Mouse (Mus musculus): Measurements from ENCODE around the gene Zdhhc8.
A peak's percentile ranks its signal among the peaks of the same experiment; 100 is the strongest.
"Not testable (repeated sequence)": the region's sequence is repeated elsewhere in the genome, so short reads cannot be mapped to it uniquely, and the experiment has no call there.

Zdhhc8 gene

GRCm38 (mm10) chr16:18197881-18198280 lies 37.1 kb downstream of the Zdhhc8 start:
- no peak for DNase-seq (ENCODE audit: low read depth, low spot score)

DNA sequence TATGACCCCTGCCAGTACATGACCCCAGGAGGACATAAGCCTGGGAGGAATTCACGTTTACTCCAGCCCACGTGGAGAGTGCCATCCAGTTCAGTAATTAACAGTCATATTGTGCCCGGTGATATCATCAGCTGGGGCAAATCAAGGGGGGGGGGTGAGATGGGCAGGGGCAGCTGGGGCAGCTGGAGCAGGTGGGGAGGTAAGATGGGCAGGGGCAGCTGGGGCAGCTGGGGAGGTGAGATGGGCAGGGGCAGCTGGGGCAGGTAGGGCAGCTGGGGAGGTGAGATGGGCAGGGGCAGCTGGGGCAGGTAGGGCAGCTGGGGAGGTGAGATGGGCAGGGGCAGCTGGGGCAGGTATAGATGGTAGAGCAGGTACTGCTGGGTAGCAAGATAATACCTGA lies 39.4 kb downstream of the Zdhhc8 start:
- not testable (repeated sequence) for DNase-seq (ENCODE audit: low read depth, low spot score)

DNA sequence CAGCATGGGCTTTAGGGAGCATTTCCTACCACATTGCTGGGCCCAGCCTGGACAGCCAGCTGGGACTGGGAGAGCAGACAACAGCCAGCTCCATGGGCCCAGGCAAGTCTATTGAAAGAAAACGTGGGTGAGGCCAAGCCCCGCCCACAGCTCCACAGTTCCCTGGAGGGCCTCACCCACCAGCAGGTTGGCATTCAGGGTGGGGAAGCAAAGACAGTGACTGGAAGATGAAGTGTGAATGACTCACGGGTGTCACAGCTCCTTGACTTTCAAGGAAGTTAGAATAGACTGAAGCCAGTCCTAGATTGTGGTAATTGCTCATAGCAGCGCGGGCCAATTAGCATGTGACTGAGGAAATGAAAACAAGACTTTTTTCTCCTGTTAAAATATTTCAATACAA lies 39.9 kb downstream of the Zdhhc8 start:
- no peak for DNase-seq (ENCODE audit: low read depth, low spot score)

DNA sequence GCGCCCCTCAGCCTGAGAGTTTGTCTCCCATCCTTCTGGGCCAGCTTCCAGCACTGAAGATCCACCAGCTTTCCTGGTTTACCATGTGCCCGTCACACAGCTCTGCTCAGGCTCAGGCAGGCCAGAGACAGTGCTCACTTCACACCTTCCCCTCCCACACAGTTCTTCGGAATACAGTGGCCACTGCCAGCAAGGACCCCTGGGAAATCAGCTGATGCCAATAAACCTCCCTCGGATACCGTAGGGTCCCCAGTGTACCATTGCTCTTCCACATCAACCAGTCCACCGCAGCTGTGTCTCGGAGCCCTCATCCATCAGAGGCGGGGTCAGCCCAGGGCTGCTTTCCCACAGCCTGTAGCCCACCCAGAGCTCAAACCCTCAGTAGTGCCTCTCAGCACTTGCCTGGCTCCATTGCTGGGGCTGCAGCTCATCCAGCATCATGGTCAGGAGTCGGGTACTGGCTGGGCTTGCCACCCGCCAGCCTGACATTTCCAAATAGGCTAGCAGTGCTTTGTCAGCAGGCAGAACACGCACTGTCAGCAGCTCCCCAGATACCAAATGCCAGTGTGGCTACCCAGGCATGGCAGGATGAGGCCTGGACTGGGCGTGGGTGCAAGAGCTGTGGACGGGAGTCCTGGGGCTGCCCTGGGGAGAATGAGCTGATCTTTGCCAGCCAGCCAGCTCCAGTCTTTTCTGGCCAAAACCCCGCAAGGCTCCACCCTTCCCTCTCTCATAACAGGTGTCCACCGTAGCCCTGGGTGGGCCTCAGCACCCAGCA lies 40.5 kb downstream of the Zdhhc8 start:
- DNase-seq (ENCODE audit: low read depth, low spot score): no peak

DNA sequence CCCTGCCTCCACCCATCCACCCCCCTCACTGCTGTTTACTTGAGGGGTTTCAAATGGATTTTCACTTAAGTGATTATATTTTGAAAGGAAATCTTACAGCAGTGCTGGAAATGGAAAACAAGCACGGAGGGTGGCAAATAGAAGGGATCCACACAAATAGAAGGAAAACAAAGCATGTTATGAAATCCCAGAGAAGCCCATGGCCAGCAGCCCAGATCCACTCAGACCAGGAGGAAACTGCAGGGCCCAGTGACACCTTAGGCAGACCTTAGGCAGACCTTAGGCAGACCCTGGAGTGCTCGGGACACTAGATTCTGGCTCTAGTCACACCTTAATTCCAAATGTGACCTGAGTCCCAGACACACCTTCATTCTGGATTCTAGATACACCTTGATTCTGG lies 43.9 kb downstream of the Zdhhc8 start:
- DNase-seq (ENCODE audit: low read depth, low spot score): no peak

GRCm38 (mm10) chr16:18187221-18187620 lies 47.7 kb downstream of the Zdhhc8 start:
- no peak for DNase-seq (ENCODE audit: low read depth, low spot score)

DNA sequence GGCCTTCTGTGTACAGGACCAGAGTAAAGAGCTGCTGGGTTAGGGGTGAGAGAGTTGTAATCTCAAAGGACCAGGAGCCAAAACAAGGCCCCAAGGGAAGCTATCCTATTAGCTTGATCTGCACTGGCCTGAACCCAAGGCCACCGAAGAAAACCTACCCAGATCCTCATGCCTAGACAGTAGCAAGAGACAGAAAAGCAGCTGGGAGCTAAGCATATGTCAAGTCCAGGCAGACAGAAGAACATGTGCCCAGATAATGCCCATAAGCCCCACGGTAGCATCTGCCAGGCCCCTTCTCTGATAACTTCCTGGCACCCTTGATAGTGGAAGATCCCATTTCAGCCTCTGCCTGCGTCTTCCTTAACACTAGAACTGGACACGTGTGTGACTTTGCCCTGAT lies 48.1 kb downstream of the Zdhhc8 start:
- DNase-seq (ENCODE audit: low read depth, low spot score): no peak

GRCm38 (mm10) chr16:18185715-18186449 lies 49.1 kb downstream of the Zdhhc8 start:
- no peak for DNase-seq (ENCODE audit: low read depth, low spot score)

DNA sequence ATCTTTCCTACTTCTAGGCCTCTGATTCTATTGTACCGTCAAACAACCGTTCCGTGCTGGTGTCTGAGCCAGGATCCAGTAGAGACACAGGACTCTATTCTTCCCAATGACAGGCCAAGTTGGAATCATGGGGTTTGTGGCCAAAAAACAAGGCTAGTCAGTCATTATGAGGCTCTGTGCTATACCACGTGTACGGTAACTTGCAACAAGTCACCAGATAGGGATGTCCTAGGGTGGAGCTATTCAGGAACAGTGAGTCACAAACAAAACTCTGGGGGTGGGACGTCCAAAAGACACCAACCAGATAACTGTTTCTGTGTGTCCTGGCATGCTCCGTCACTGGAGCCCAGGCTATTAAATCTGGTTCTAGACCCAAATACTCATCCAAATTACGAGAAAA lies 52.2 kb downstream of the Zdhhc8 start:
- DNase-seq (ENCODE audit: low read depth, low spot score): no peak

GRCm38 (mm10) chr16:18181398-18181797 lies 53.5 kb downstream of the Zdhhc8 start:
- DNase-seq (ENCODE audit: low read depth, low spot score): no peak

DNA sequence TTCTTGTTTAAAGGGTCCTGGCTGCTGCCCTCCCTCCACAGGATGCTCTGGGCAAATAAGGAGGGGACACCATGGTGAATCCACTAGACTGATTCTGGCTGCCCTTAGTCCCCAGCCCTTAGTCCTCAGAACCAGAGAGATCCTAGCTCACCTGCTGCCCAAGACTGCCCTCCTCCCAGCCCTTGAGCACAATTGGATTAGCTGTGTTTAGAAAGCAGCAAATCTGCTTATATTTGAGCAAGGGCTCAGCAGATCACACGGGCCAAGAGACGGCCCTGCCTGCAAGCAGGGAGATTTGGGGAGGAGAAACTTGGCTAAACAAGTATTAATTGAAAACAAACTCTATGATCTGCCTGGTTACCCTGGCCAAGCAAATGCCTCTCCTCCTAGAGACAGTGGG lies 55.3 kb downstream of the Zdhhc8 start:
- DNase-seq (ENCODE audit: low read depth, low spot score): no peak

DNA sequence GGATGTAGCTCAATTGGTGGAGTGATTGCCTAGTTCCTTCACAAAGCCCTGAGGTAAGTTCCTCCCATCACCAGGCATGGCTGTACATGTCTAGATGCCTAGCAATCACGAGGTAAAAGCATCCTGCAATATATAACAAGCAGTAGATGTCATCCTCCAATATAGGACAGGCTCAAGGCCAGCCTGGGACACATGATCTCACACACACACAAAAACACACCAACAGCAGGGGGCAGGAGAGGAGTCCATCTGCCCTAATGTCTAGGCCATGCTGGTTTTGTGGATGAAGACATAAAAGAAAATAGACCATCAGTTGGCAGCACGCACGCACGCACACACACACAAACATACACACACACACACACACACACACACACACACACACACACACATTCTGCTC lies 58.2 kb downstream of the Zdhhc8 start:
- no peak for DNase-seq (ENCODE audit: low read depth, low spot score)

DNA sequence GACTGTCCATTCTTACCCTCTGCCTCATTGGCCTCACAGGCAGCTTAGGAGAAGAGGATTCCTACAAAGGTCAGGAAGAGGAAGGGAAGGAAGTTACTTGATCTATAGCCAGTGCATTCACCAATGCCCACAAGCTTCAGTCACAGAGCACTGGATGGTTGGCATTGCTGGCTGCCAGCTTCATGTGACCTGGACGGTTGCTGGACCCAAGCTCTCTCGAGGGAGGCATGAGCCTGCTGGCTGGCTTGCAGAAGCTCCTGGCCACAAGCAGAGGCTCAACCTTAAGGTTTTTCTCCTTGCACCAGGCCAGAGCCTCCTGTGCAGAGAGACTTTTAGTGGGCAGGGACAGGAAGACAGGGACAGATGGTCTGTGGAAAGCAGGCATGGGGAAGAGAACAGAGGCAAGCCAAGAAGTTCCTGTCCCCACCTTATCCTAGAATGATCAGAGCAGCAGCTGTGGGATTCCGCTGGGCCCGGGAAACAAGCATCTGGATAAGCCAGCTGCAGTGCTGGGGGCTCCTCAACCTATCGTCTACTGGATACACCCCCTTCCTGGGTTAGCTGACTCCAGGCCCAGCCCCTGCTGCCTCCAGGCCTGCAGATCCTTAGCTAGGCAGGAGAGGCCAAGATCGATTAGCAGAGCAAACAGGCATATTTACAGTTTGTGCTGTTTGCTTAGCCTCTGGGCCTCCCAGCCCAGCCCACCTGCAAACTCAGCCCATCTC lies 59.0 kb downstream of the Zdhhc8 start:
- no peak for DNase-seq (ENCODE audit: low read depth, low spot score)

GRCm38 (mm10) chr16:18173788-18174187 lies 61.1 kb downstream of the Zdhhc8 start:
- DNase-seq (ENCODE audit: low read depth, low spot score): no peak

GRCm38 (mm10) chr16:18173231-18173630 lies 61.7 kb downstream of the Zdhhc8 start:
- no peak for DNase-seq (ENCODE audit: low read depth, low spot score)

GRCm38 (mm10) chr16:18172266-18172855 lies 62.6 kb downstream of the Zdhhc8 start:
- peak; percentile 48 for DNase-seq (ENCODE audit: low read depth, low spot score)

Measured in c-Kit-negative CD71-positive TER-119-positive erythroid progenitor cells, embryonic 14.5 days (primary cell).